Mouse (Mus musculus) T-helper 1 cell (primary cell): ENCODE data around the gene Man2b1.

ENCODE experiments used
- in situ Hi-C: fragments of 300-600 bp; cut with MboI, MseI; formaldehyde crosslinking; loops from one replicate; pipeline ENCODE4 v1.15.1; 2025; ENCODE audit warnings: high pct_unique_total_duplicates

The Man2b1 gene

DNA sequence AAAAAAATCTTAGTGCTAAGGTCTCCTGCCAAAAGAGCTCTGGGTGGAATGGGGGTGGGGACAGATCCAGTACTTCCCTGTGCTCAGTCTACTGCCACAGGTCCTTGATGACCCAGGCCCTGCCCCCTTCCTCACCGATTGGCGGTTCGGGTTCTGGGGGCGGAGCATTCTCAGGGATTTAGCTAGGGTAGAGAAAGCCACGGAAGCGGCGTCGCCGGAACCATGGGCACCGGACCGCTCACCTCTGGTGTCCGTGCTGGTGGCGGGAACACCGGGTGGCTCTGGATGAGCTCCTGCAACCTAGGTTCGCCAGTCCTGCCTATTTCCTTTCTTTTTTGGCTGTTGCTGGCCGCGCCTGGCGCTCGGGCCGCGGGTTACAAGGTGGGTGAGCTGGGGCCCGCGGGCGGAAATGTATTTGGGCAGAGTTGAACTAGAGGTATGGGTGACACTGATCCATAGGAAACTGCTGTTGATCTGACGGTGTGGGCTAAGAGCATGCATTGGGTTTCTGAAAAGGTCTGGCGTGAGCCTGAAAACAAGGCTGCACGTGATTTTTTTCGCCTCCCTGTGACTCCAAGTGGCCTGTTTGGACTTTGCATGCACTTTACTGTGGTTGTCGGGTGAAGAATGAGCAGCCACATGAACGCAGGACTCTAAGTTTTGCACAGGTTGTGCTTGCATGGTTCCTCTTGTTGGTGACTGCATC, at the start of gene Man2b1:
TSS of gene Man2b1 (plus strand) at position 163 of the 706 bp plus-strand sequence.
- in situ Hi-C loops = no loop called here

DNA sequence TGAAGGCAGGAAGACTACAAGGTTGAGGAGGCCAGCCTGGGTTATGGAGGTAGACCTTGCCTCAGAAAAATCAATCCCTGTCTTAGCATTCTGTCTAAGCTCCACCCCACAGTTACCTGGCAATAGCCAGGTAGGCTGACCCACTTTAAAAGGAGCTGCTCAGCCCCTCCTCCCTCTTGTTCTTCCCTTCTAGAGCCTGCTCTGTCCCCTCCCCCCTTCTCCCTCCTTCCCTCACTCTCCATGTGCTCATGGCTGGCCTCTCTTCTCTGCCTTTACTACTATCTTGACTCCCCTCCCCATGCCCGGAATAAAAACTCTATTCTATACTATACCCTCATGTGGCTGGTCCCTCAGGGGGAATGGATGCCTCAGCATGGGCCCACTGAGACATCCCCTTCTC, 49.2 kb upstream of the Man2b1 start:
- in situ Hi-C loops = no loop called here

DNA sequence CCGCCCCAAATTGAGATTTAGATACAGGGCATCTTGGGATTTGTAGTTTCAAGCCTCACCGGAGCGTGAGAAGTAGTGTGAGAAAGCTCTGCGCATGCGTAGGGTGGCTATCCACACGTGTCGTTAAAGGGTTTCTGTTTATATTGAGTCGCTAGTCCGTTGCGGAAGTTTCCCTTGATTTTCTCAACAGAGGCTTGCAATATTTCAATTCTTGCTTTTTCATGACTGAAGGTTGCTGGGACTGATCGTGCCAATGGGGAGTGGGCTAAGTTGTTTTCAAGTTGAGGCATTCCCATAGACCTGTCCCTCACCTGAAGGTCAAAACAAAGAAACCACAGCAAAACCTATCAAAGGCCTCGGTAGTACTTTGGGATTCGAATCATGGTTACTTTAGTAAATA, 48.3 kb upstream of the Man2b1 start:
- in situ Hi-C loops = no loop called here

DNA sequence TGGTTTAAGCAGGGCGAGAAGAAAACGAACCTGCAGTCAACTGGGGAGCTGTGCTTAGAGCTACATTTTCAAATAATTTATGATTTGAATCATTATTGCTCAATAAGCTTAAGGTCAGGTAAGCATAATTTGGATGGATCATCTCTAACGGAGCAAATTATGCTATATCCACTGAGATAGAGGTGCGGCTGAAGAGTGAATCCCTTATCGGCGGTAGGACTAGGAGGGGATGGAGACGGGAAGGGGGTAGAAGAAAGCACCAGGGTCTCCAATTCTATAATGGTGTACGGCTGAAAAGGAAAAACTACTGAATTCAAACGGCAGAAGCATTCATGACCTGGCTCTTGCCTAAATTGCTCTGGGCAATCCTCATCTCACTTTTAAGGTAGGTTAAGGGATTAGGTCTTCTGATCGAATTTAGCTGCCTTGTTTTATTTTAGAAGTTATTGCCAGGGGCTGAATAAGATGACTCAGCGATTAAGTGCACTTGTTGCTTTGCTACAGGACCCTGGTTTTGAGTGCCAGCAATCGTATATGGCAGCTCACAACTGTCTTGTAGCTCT, 47.8 kb upstream of the Man2b1 start:
- in situ Hi-C loops = no loop called here

DNA sequence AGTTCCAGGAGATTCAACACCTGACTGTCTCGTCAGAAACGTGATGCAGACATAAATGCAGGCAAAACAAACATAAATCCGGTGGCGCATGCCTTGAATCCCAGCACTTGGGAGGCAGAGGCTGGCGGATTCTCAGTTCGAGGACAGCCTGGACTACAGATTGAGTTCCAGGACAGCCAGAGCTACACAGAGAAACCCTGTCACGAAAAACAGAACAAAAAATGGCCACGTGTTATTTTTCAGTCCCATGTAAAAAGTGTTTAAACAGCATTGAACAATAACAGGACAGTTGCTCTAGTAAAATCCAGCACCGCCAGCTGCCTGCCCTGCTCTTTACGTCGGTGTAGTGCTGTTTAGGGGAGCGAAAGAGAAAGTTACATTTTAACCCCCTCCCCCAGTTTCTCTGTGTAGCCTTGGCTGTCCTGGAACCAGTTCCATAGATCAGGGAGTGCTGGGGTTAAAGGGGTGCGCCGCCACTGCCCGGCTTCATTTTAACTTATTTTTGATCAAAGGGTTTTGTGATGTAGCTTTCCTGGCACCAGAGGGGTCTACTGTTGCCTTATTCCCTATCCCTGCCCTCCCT, 47.3 kb upstream of the Man2b1 start:
- in situ Hi-C loops = no loop called here

DNA sequence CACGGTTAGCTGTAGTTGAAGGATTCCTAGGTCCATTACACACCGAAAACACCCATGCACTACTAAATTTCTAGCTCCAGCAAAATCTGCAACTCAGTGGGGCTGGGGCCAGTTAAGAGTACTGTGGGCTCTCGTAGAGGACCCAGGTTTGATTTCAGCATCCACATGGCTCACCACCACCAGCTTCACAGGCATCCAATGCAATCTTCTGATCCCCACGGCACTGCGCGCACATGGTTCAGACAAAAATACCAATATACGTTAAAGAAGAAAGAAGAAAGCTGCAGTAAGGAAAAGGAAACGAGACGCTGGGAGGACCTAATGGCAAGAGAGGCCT, 46.7 kb upstream of the Man2b1 start:
- in situ Hi-C loops = no loop called here

DNA sequence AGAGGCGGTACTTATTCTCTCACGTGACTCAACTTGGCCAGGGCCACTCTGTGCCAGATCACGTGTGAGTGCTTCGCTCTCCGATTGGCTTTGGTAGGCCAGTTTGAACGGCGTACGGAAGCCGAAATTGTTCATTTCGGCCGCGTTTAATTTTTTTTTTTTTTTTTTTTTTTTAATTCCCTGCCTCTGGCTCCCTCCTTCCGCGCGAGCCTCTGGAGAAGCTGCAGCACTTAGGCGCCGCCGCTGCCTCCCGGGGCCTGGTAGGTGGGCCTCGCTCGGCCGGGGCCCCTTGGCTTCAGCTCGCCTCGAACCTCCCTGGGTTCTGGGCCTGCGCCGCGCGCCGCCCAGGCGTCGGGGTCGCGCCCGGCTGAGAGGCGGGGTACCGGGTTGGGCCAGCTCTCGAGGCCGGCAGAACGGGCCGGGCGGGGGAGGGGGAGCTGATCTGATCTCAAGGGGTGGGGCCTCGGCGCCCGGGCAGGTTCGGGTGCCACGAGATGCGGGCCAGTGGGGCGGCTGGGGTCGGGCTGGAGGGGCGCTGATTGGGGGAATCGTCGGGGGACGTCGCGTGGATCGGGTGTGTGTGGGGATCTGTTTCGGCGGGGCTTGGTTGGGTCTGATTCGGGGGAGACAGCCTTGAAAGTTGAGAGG, 46.2 kb upstream of the Man2b1 start, which contains the start of gene Tnpo2:
TSS of gene Tnpo2 (plus strand) at position 198 of the 648 bp plus-strand sequence.
- in situ Hi-C loops = no loop called here

DNA sequence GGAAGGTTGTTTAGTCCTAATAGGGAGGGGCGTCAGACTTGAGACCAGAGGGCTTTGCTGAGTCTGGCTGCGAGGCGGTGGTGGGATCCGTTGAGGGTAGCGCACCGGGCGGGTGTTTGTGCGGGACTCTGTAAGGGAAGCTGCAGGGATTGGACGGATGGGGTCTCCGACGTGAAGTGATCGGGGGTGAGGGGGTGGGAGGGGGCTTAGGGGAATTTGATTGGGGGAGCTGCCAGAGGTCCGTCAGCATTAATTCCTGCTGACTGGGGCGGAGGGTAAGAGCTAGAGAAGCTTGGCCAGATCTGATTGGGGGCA, 45.7 kb upstream of the Man2b1 start:
- in situ Hi-C loops = no loop called here

DNA sequence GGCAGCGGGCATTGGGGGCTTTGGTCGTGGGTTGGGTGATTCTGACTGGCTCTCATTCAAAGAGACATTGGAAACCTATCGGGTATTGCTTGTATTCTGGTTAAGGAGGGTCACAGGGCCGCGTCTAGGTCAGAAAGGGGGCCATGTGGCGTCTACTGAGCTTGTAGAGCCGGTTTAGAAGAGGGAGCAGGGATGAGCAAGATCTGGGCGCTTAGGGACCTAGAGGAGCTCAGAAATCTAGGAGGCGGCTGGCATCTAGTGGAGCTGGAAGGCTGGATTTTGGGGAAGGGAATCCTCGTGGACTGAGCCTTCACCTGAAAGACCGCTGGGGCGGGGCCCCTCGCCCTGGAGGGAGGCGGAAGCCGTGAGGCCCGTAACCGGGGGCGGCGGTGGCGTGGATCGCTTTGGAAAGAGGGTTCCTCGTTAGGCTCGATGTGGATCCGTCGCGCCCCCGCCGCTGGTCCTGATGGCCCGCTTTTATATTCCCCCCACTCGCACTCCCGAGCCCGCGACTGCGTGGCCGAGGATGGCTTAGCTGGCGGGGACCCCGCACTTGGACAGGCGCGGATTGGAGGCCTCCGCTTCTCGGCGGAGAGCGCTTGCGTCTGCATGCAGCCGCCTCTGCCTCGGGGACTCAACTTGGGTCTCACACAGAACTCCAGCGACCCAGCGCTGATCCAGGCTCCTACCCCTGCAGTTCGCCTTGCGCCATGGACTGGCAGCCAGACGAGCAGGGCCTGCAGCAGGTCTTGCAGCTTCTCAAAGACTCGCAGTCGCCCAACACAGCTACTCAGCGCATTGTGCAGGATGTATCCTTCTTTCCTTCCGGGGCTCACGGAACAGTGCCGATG, 45.2 kb upstream of the Man2b1 start:
- in situ Hi-C loops = no loop called here

DNA sequence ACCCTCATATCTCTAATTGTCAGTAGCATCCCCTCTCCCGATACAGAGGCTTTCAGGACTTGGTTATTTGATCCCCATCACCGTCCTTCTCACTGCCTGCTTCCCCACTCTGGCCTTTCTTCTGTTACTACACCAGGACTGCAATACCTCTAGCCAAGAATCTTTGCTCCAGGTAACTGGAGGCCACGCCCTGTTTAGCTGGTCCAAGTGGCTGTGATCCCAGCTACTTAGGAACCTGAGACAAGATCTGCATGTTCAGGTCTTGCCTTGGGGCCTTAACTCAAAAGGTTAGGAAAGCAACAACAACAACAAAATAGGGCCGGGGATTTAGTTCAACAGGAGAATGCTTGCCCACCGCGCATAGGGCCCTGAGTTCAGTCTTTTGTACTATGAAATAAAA, 39.5 kb upstream of the Man2b1 start:
- in situ Hi-C loops = no loop called here

DNA sequence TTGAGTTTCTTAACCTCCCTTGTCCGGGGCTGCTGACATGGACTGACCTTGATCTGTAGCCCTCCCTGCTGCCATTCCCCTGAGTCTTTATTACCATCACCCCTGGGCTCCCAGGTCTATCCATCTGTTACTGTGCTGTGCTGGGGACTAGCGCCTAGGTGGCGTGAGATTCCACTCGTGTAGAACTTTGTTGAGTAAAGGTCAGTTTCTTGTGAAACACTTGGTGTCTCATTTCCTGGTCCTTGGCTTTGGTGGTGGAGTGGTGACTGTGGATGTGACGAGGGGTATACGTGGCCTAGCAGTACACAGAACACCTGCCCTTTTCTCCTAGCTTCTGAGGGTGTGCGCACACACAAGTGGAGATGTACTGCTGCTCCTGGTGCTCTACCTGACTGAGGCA, 25.7 kb upstream of the Man2b1 start:
- in situ Hi-C loops = no loop called here

DNA sequence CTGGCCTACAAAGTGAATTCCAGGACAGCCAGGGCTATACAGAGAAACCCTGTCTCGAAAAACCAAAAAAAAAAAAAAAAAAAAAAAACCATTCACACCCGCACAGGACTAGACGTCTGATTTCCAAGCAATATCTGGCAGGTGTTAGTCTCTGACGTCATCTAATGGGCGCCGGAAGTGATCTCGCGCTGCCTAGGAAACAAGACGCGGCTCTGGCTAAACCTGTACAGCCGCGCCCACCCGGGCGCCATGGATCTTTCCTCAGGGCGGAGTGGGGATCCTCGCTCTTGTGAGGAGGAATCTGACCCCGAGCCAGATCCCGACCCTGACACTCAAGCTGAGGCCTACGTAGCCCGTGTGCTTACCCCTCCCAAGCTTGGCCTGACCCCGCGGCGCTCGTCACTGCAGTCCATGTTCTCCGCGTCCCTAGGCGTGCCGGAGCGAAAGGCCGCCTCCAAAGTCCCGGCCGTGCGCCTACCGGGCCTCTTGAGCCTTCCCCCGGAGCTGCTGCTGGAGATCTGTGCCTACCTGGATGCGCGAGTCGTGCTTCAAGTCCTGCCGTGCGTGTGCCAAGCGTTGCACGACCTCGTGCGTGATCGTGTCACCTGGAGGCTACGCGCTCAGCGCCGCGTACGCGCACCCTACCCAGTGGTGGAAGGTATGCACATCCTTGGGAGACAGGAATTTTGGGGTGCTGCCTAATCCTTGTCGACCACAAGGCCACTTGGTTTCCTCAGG, 23.0 kb upstream of the Man2b1 start, which contains the start of gene Fbxw9:
TSS of gene Fbxw9 (plus strand) at position 177 of the 738 bp plus-strand sequence.
- in situ Hi-C loops = no loop called here

DNA sequence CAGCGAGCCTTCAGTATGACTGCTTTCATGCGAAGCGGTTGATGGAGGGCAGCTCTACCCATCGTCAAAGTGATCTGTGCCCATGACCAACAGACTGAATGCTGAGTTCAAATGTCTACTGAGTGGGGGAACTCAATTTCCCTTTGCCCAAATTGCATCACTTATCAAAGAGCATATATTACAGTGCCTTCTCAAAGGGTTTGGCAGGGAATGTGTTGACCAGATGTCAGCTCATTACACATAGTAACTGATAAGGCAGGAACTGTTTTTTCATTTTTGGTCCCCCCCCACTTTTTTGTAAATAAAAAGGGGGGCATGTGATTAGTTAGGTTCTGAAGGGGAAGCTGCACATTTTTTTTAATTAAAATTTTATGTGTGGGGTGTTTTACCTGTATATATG, 20.5 kb upstream of the Man2b1 start:
- in situ Hi-C loops = no loop called here

DNA sequence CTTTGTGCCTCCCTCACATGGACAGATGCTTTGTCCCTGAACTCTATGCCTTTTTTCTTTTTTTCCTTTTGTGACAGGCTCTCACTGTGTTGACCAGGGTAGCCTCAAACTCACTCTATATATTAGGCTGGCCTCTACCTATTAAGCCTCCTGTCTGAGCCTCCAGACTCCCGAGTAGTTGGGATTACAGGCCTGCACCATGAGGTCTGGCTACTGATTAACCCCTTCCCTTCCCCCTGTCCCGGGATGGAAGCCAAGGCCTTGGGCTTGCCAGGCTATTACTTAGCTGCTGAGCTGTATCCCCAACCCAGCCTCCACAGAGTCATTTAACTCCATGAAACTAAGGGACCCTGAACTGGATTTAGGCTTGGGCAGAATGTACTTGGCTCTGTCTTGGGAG, 17.9 kb upstream of the Man2b1 start:
- in situ Hi-C loops = no loop called here

DNA sequence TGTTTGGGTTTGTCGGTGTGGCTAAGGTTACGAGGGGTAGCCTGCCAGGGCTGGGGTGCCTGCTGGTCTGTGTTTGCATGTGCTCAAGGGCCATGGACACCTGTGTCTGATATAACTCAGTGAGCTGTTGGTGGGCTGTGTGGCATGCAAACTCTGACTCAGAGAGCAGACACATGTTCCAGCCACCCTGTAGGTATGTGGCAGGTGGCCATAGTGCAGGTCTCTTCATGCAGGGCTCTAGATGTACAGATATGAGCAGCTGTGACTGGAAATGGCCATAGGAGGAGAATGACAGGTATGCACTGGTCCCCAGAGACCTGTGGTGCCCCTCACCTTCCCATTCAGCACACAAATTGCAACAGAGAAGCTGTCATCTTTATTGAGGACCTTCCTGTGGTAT, 15.9 kb upstream of the Man2b1 start:
- in situ Hi-C loops = no loop called here

DNA sequence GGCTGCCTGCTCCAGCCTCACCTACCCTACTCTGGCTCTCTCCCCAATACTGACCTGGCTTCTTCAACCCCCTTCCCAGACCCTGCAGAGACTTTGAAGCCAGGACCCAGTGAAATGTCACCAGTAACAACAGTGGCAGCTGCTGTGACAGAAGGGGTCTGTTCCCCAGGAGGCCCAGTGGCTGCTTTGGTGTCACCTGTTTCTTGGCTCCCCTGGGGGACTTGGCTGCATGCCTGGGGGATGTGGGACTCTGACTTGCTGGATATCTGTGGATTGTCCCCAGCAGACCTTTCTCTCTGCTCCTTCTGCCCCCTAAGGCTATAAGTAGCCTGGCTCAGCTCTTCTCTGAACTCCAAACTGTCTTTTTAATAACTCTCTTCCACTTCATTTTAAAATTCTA, 15.1 kb upstream of the Man2b1 start, which contains the start of gene Gm5741:
TSS of gene Gm5741 (minus strand) at position 1 of the 400 bp plus-strand sequence.
- in situ Hi-C loops = no loop called here

DNA sequence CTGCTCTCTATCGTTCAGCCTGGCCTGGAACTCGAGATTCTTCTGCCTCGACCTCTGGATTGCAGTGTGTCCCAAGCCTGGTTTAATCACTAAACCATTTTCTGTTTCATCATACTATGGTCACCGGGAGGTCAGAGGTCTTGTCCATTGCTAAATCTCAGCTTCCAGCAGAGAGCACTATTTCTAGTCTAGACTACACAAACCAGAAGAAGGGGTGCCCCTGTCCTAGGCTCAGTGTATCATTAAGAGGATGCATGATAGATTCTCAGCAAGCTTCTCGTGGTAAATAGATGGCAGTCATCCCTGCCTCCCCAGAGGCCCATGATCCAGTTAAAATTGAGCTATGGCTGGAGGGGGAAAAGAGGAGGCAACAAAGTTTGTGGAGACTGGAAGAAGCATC, 12.0 kb upstream of the Man2b1 start:
- in situ Hi-C loops = no loop called here

DNA sequence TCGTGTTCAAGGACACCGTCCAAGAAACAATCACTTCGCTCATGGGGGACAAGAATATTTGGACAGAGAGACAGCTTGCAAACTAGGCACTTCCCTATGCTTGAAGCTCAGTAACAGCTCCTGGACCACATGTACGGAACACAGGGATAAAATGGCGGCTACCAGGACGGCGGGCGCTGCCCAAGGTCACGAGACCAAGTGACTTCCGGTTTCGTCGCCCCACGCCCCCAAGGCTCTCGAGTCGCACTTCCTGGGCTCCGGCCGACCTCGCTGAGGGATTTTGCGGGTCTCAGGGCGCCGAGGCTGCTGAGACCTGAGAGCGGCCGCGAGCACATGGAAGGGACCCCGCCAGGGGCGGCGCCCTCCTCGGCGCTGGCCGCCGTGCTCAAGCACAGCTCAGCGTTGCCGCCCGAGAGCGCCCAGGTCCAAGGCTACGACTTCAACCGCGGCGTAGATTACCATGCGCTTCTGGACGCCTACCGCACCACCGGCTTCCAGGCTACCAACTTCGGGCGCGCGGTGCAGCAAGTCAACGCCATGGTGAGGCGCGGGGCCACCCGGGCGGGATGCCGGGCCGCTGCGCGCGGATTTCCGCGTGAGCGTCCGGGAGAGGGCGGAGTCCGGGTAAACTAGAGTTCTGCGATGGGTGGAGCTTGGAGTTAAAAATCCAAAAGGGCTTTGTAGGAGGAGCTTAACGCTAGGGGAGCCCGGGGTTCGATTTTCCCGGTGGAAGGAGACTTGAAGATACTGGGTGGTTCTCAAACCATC, 11.4 kb upstream of the Man2b1 start, which contains the start of gene Dhps:
TSS of gene Dhps (plus strand) at position 244 of the 768 bp plus-strand sequence.
- in situ Hi-C loops = no loop called here

DNA sequence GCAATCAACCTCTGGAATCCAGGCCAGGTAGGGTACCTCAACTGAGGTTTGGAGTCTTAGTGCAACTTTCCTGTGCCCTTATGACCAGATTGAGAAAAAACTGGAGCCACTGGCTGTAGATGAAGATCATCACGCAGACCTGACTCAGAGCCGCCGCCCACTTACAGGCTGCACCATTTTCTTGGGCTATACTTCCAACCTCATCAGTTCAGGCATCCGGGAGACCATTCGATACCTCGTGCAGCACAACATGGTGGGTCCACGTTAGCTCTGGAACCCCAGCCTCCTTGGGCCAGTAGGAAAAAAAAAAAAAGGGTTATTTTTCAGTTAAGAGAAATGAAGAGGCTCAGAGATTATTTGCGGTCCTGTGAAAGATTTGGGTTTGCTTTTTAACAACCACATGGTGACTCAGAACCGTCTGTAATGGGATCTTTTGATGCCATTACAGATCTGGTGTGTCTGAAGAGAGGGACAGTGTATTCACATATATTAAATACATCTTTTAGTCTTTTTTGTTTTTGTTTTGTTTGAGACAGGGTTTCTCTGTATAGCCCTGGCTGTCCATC, 10.6 kb upstream of the Man2b1 start:
- in situ Hi-C loops = no loop called here

DNA sequence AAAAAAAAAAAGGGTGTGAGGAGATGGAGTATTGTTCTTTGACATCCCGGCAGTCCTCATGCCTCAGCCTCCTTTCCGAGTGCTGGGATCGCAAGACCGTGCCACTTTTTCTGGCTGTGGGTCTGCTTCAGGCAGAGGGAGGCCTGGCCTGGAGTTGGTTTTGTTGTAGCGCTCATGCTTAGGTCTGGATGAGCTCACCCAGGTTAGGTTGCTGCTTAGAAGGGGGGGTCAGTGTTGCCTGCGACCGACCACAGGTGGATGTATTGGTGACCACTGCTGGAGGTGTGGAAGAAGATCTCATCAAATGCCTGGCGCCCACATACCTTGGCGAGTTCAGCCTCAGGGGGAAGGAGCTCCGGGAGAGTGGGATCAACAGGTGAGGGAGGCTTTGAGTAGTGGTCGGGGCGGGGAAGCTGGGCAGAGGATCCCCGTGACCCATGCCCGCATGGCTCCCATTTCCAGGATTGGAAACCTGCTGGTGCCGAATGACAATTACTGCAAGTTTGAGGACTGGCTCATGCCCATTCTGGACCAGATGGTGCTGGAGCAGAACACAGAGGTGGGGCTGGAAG, 9.9 kb upstream of the Man2b1 start:
- in situ Hi-C loops = no loop called here
